Mouse (Mus musculus): ENCODE measurements at regions not wholly inside any gene's neighbourhood (a gene's known extent, or its start where the extent isn't known, plus 50 kb on each side); places are given as distances from the start of the nearest gene placed in this dataset.

GRCm38 (mm10) chr1:23214462-23215158 is 112.6 kb upstream of the 4933415F23Rik start:
- TF ChIP-seq CTCF (IDR thresholded peaks at IDR 0.05; ENCODE audit: control insufficient read depth, insufficient read depth, insufficient replicate concordance, low read depth, low read length) = no peak
- no peak for TF ChIP-seq POLR2A (IDR thresholded peaks at IDR 0.05; ENCODE audit: control insufficient read depth, low read depth, low read length)

All from testis, adult 2 months (tissue).